Mouse (Mus musculus): ENCODE data around the gene Gga3.
"Not testable (repeated sequence)": the region's sequence is repeated elsewhere in the genome, so short reads cannot be mapped to it uniquely, and the experiment has no call there.

Gene Gga3

GRCm38 (mm10) chr11:115603476-115604303 lies at the start of gene Gga3, which contains the start of gene Mrps7:
Gene Gga3, minus strand, starts transcription at chr11:115604051.
Gene Mrps7, plus strand, starts transcription at chr11:115603925.
- DNase-seq (ENCODE audit: low read depth, low spot score) = peak; percentile 82

DNA sequence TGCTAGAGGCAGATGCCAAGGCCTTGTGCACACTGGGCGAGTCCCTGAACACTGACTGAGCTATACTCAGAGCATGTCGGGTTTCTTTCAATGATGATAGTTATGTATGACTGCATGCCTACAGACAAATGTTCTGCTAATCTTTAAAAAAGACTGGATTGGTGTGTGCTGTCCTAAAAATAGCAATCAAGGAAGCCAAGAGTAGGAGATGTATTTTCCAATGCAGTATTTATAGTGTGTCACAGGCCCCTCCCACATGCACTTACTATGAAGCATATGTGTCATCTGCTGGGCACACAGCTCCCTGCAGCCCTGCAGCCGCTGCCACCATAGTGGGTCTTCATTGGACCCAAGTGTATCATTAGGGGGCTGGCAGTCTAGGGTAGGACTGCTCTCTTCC lies 49.3 kb upstream of the Gga3 start:
- no peak for DNase-seq (ENCODE audit: low read depth, low spot score)

- DNase-seq (ENCODE audit: low read depth, low spot score) = no peak
Measured at GRCm38 (mm10) chr11:115651680-115652079, 47.8 kb upstream of the Gga3 start.

GRCm38 (mm10) chr11:115649706-115650105 lies 45.9 kb upstream of the Gga3 start:
- no peak for DNase-seq (ENCODE audit: low read depth, low spot score)

DNA sequence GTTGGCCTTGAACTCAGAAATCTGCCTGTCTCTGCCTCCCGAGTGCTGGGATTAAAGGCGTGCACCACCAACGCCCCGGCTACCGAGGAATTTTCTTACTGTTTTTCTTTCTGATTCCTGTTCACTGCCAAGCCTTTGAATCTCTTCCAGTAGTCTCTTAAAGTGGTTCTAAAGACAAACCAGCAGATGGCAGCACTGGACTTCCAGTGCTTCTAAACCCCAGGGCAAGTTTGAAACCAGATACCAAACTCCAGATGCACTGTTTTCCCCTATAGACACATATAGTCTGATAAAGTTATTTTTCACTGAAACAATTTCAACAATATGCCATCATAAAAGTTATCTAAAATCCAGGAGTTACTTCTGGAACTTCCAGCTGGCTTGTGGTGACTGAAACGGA lies 43.6 kb upstream of the Gga3 start:
- DNase-seq (ENCODE audit: low read depth, low spot score) = peak; percentile 61

GRCm38 (mm10) chr11:115646439-115646838 lies 42.6 kb upstream of the Gga3 start:
- no peak for DNase-seq (ENCODE audit: low read depth, low spot score)

DNA sequence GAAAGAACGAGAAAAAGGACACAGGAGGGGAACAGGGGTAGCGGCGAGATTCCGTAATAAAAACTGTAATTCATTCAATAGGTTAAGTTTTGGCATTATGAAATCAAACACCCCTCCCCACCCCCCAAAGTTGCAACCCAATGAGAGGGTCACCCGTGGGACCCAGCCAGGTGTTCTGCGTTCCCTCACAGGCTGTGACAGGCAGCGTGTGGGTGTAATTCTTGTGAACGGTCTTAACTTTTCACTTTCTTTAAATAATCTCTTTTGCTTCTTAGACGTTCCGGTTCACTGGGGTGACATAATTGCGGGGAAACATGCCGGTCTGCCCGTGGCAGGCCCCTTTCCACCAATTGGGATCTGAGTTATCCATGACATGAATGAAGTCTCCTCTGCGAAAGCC lies 41.6 kb upstream of the Gga3 start:
- not testable (repeated sequence) for DNase-seq (ENCODE audit: low read depth, low spot score)

DNA sequence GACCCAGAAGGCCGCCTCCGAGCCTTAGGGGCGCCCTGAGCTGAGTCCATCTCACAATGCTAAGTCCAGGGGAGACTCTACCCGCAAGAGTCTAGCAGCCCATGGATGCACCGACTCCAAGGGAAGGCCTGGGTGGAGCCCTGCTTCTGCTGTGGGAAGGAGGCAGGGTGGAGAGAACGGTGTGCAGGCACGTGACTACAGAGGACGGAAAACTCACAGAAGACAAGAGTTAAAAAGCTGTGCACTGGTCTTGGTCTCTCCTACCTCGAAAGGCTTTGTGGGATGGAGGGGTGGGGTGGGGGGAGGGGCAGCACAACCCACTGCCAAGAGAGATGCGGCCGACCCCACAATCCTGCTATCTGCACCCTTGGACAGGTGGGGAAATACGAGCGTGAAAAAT lies 40.5 kb upstream of the Gga3 start:
- DNase-seq (ENCODE audit: low read depth, low spot score) = no peak

DNA sequence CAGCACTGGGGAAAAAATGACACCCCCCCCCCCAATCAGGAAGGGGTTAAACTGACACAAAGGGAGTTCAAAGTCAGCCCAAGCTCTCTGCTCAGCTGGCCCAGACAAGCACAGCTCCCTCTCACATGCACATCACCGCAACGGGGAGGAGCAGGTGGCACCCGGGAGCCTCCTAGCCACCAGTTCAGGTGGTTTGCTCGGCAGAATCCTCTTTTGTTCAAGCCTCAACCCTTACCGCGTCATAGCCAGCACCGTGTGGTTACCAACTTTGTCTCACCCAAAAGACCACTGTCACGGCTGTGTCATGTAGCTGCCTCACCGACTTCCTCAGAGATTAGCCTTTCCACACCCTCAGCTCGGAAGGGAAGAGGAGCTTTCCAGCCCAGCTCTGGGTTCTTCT lies 39.4 kb upstream of the Gga3 start:
- no peak for DNase-seq (ENCODE audit: low read depth, low spot score)

DNA sequence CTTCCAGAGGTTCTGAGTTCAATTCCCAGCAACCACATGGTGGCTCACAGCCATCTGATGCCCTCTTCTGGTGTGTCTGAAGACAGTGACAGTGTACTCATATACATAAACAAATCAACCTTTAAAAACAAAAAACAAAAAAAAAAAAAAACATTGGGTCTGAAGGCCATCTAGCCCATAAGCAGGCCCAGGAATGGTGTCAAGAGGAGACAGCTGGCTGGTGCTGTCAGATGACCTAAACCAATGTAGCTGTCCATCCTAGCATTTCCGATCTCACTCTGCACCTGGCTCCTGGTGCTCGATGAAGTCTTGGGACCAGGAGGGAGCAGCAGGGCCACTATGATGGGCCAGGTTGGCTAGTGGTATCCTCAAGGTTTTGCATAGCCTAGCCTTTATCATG lies 38.9 kb upstream of the Gga3 start:
- no peak for DNase-seq (ENCODE audit: low read depth, low spot score)

DNA sequence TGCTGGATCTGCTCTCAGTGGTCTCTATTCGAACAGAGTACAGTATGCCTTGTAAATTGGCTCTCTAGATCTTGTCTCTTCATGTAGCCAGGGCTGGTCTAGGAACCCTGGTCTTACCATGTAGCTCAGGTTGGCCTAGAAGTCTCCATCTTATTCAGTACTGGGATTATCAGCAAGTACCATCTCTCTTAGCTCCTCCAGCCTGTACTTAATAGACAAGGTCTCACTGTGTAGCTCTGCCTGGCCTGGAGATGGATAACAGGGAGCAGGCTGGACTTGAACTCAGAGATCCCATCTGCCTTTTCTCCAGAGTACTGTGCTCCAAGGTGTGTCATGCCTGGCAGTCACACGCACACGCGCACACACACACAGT lies 37.8 kb upstream of the Gga3 start:
- no peak for DNase-seq (ENCODE audit: low read depth, low spot score)

DNA sequence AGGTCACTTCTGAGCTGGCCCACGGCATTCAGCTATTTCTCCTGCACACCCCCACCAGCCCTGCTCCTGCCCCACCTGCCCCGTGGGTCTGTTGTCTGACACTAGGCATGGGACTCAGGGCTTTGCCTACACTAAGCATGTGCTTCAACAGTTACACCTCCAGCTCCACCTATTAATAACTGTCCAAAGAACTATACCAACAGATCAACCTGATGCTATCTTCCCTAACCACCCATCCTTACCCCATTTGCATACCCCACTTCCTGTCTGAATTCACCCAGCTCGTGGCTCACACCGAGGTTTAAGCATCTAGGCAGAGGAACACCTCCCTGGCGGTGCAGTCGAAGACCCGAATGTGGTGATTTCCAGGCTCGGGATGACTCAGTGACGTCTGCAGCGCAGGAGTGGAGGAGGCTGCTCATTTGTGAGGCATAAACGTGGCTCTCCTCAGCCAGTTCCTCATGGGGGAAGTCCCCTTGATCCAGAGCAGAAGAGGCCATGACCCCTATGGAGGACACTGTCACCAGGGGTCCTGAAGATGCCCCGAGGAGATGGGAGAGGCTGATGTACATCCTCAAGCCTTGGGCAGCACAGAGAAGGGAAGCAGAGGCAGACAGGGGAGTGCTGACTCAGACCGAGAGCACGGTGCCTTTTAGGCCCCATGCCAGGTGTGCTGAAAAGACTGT lies 37.3 kb upstream of the Gga3 start:
- no peak for DNase-seq (ENCODE audit: low read depth, low spot score)

DNA sequence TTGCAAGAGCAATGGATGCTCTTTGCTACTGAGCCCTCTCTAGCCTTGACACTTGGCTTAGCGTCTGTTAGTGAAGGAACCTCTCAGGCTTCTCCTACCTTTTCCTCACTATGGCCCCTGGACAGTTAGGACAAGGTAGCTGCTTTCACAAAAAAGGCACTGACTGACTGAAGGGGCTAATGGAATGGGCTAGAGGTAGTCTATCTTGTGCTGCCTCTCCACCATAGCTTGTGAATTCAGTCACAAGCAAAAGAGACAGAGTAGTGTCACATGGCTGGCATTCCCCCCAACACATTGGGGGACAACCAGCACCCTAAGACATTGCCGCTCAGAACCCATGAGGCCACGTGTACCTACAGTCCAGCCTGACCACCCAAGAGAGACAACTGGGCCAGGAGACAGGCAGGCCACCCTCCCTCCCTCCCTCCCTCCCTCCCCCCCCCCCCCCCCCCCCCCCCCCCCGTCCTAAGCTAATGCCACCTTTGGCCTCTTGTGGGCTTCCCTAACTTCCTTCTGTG lies 36.5 kb upstream of the Gga3 start:
- no peak for DNase-seq (ENCODE audit: low read depth, low spot score)

DNA sequence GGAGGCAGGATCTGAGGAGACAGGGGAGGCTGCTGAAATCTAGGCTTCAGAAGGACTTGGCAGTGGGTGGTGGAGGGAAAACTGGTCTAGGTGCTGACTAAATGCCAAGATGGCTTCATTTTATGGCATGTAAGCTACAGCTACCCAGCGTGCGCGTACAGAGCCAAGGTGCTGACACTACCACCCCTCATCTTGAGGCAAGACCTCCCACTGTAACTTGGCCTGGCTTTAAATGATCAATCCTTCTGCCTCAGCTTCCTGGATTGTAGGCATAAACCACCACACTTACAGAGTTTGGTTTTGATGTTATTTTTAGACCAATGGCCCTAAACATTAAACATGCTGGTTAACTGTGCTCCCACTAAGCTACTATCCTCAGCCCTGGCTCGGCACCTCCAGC lies 35.7 kb upstream of the Gga3 start:
- DNase-seq (ENCODE audit: low read depth, low spot score) = no peak

GRCm38 (mm10) chr11:115638498-115639409 lies 34.9 kb upstream of the Gga3 start:
- DNase-seq (ENCODE audit: low read depth, low spot score) = no peak

DNA sequence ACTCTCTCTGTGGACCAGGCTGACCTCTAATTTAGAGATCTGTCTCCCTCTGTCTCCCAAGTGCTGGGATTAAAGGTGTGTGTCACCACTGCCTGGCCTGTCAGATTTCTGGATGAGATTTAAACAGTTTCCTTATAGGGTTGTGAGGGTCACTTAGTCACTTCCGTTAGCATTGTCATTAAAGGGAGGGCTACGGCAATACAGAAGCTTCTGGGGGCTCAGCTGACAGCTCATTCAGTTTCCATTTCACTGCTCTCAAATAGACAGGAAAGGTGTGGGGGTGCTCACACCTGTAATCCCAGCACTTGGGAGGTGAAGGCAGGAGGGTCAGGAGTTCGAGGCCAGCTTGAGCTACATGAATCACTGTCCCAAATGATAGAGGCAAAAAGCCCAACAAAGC lies 33.1 kb upstream of the Gga3 start:
- no peak for DNase-seq (ENCODE audit: low read depth, low spot score)

GRCm38 (mm10) chr11:115635484-115635883 lies 31.6 kb upstream of the Gga3 start:
- no peak for DNase-seq (ENCODE audit: low read depth, low spot score)

DNA sequence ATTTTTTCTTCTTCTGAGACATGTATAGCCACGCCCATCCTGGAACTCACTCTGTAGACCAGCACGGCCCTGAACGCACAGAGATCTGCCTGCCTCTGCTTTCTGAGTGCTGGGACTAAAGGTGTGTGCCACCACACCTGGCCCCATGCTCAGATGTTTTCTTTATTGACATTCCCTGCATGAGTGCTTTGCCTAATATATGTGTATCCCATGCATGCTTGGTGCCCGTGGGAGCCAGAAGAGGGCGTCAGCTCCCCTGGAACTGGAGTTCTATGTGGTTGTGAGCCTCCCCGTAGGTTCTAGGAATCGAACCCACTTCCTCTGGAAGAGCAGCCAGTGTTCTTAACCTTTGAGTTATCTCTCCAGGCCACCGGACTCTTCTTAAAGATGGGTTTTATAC lies 31.2 kb upstream of the Gga3 start:
- DNase-seq (ENCODE audit: low read depth, low spot score) = no peak

DNA sequence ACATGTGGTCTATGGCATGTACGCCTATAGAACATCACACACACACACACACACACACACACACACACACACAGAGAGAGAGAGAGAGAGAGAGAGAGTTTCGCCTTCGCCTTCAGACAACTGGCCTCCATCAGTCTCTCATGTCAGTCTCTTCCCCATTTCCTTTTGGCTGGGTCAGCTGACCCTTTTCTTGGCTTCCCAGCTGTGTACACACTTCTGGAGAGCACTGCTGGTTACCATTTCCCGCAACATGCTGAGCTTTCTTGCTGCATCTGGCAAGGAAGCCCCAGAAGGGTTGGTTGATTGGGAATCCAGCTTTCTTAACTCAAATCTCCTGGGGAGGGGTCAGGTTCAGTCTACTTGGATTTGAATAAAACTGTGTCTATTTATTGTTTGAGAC lies 30.3 kb upstream of the Gga3 start:
- DNase-seq (ENCODE audit: low read depth, low spot score) = no peak

DNA sequence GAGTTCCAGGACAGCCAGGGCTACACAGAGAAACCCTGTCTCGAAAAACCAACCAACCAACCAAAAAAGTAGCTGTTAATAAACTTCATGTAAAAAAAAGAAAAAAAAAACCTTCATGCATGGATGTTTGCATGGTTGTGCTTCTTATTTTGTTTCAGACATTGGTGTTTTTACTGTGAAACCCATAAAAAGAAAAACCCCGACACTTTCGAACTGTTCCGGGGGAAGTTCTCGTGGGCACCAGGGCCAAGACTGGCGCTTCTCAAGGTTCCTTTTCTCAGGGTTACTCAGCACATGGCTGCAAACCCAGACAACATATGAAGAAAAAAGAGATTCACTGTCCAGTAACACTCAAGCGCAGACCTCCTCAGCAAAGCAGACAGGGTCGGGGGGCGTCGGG lies 29.0 kb upstream of the Gga3 start:
- DNase-seq (ENCODE audit: low read depth, low spot score) = no peak

- DNase-seq (ENCODE audit: low read depth, low spot score) = no peak
Measured at GRCm38 (mm10) chr11:115632247-115632646, 28.4 kb upstream of the Gga3 start.

DNA sequence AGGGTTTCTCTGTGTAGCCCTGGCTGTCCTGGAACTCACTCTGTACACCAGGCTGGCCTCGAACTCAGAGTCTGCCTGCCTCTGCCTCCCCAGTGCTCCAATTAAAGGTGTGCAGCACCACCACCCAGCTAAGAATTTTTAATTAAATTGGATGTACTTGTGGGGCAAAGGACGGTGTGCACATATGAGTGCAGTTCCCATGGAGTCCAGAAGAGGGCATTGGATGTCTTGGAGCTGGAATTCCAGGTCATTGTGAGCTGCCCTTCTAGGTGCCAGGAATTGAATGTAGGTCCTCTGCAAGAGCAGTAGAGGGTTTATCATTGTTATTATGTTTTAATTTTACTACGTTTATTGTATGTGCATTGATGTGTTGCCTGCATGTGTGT lies 27.6 kb upstream of the Gga3 start:
- DNase-seq (ENCODE audit: low read depth, low spot score) = no peak

Data from WW6 (cell line).